Mouse (Mus musculus): ENCODE data around the gene Mmp13. TPM values are rescaled to one million over a fixed set of nuclear protein-coding genes. Genes with fewer than 3 reads are reported as not detected.

Gene Mmp13
- polyA plus RNA-seq, 1 experiment from 2014 or later = not detected

Other genes starting within 250 kb of the Mmp13 start
- 3.6 TPM in 2 replicates for gene Dync2h1, start 88.1 kb upstream of the Mmp13 start, polyA plus RNA-seq (2016; fragmentation: Nextera tagmentation; extraction: Ambion mirVana)
- gene Dcun1d5, start 88.0 kb upstream of the Mmp13 start, polyA plus RNA-seq (2016; fragmentation: Nextera tagmentation; extraction: Ambion mirVana) = 111 and 113 TPM in 2 replicates
- 0.23 TPM in 1 of 2 replicates, not detected in the other for gene Mmp12, start 71.9 kb downstream of the Mmp13 start, polyA plus RNA-seq (2016; fragmentation: Nextera tagmentation; extraction: Ambion mirVana)
- not detected in 2 replicates for gene Mmp1b, start 115.5 kb downstream of the Mmp13 start, polyA plus RNA-seq (2016; fragmentation: Nextera tagmentation; extraction: Ambion mirVana)
- gene Mmp3, start 173.3 kb downstream of the Mmp13 start, polyA plus RNA-seq (2016; fragmentation: Nextera tagmentation; extraction: Ambion mirVana) = not detected in 2 replicates
- not detected in 2 replicates for gene Mmp10, start 229.8 kb downstream of the Mmp13 start, polyA plus RNA-seq (2016; fragmentation: Nextera tagmentation; extraction: Ambion mirVana)

All from liver, embryonic 12.5 days (tissue).